Mouse (Mus musculus): Measurements from ENCODE around the gene Elavl2. TPM values are rescaled to one million over a fixed set of nuclear protein-coding genes. Genes with fewer than 3 reads are reported as not detected.
A peak's percentile ranks its signal among the peaks of the same experiment; 100 is the strongest.
"Not testable (repeated sequence)": the region's sequence is repeated elsewhere in the genome, so short reads cannot be mapped to it uniquely, and the experiment has no call there.

The Elavl2 gene
- total RNA-seq, 2 experiments from 2014 or later: 0.06 to 0.48 TPM

DNA sequence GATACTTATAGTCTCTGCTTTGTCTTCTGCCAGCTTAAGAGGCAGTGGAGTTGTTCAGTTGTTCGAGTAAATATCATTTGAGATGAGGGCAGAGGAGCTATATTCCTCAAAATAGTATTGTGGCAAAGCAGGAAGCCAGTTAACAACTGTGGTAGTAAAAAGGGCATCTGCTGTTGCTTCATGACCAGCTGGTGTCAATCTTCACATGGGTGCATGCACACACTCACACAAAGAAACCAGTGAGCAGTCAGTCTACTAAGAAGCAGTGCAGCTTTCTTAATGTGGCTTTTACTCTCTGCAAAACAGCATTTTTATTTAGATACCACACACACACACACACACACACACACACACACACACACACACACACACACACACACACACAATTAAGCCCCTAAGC, 110.2 kb downstream of the Elavl2 start:
- Histone ChIP-seq H3K27ac (no peak overlapping the region), H3K4me3 (no peak overlapping the region)
- intact Hi-C loops (cut with DNase I): no loop called here
- TF ChIP-seq CTCF (IDR thresholded peaks at IDR 0.05): no peak
- DNase-seq: no peak

DNA sequence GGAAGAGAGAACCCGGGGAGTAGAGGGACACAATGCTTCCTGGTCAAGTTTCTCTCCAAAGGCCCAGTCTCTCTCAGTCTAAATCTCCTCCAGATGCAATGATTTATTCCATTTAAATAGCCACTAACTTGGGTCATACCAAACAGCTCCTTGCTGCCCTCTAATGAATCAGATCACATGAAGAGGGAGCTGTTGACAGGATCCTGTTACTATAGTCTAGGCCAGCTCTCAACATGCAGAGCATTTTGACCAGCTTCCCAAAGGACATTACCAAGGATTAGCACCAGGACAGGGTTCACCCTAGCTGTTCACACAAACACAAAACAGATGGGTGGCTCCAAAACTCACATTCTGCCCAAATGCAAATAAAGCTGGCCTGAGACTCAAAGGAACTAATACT, 111.4 kb downstream of the Elavl2 start:
- H3K27ac ChIP-seq: no peak overlapping the region
- intact Hi-C loops (cut with DNase I): no loop called here
- no peak for DNase-seq
- H3K4me3 ChIP-seq: no peak overlapping the region
- TF ChIP-seq CTCF (IDR thresholded peaks at IDR 0.05): peak; percentile 4; the same call in 1 of the 2 replicates

DNA sequence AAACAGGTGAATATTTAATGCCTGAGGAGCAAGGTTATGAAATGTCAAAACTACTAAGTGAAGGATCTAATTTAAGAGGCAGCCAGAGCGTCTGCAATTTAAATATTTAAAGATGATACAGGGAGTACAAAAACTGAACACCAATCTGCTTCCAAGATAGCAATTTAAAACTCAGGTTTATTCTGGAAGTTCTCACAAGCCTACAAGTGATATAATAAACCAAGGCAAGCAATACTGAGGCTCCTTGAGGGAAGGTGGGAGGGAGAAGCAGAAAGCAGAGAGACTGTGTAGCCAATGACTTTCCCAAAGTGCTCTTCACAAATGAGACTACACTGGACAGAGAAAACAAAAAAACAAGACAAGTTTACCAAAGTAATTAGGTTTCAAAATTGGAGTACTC, 132.2 kb downstream of the Elavl2 start:
- no peak overlapping the region for H3K27ac ChIP-seq
- DNase-seq: no peak
- TF ChIP-seq CTCF (IDR thresholded peaks at IDR 0.05): no peak
- intact Hi-C loops (cut with DNase I): no loop called here
- H3K4me3 ChIP-seq: no peak overlapping the region

DNA sequence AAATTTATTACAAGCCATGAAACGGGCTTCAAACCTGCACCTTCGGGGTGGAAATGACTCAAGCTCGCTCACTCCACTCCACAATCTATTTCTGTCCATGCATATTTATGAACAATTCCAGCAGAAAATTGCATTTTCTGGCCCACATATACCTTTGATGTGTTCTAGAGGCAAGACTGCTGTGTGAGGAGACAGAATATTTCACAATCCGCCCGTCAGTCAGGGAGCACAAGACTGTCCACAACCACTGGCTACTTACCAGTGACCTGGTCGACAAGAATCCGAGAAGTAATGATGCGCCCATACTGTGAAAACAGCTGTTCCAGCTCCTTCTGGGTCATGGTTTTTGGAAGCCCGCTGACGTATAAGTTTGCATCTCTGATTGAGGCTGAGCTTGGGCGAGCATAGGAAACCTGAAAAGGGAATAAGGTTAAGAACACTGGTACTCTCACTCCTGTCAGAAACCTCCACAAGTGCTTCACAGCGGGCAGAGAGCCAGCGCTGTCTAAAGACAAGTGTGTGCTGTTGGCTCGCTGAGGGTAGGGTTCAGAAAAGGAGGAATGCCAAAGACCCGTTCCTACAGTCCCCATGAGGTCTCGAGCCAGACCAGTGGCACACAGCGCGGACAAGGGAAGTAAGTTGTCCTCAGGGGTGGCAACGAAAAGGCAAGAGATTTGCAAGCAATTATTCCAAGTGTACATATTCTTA, 136.7 kb downstream of the Elavl2 start:
- no peak overlapping the region for H3K4me3 ChIP-seq
- no peak for DNase-seq
- intact Hi-C loops (cut with DNase I): no loop called here
- H3K27ac ChIP-seq: no peak overlapping the region
- no peak for TF ChIP-seq CTCF (IDR thresholded peaks at IDR 0.05)

DNA sequence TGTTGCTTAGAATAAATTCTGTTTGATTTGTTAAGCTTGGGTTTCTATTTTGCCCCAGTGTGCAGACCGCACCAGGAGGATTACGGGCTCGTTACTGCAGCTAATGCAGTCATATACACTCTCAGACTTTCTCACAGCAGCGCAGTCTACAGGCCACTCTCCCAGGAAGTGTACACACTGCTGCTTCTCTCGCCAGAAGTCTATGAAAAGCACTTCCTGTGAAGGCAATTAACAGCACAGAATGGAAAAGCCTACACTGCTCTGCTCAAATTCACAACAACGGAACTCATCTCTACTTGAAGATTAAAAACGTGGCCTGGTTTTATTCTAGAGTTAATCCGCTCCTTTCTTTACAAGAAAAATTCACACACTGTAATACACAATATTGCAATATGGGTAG, 137.7 kb downstream of the Elavl2 start:
- Histone ChIP-seq H3K4me3 (no peak overlapping the region), H3K27ac (no peak overlapping the region)
- no peak for TF ChIP-seq CTCF (IDR thresholded peaks at IDR 0.05)
- intact Hi-C loops (cut with DNase I): no loop called here
- DNase-seq: no peak

DNA sequence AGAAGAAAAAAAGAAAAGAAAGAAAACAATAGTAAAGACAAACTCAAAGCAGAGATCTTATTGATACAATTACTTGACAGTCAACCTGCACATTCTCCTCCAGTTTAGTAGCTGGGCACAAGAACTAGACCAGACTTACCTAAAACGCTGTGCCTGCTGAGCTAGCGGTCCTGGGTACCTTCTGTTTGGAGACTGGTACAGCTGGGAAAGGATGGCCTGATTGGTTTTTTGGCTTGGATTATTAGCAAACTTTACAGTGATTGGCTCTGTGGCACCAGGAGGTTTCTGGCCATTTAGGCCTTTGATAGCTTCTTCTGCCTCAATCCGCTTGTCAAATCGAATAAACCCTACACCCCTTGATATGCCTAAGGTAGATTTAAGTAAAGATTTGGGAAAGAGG, 140.0 kb downstream of the Elavl2 start:
- Histone ChIP-seq H3K27ac (no peak overlapping the region), H3K4me3 (no peak overlapping the region)
- no peak for TF ChIP-seq CTCF (IDR thresholded peaks at IDR 0.05)
- intact Hi-C loops (cut with DNase I): no loop called here
- no peak for DNase-seq

DNA sequence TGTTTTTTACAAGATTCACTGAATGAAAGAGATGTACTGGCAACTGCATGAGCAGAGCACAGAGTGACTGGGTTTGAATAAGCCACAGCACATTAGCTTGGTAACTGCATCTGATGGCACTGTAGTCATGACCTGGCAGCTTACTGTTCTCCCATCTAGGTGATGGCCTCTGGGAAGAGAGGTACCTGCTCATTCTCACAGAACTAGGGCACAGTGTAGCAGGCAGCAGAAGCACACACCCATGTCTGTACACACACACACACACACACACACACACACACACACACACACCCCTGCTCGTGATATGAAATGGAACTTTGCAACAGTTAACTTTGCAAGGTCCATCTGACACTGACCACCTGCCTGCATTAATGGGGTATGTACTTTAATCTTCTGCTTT, 151.9 kb downstream of the Elavl2 start:
- Histone ChIP-seq H3K4me3 (no peak overlapping the region), H3K27ac (no peak overlapping the region)
- TF ChIP-seq CTCF (IDR thresholded peaks at IDR 0.05): no peak
- intact Hi-C loops (cut with DNase I): no loop called here
- DNase-seq: no peak

DNA sequence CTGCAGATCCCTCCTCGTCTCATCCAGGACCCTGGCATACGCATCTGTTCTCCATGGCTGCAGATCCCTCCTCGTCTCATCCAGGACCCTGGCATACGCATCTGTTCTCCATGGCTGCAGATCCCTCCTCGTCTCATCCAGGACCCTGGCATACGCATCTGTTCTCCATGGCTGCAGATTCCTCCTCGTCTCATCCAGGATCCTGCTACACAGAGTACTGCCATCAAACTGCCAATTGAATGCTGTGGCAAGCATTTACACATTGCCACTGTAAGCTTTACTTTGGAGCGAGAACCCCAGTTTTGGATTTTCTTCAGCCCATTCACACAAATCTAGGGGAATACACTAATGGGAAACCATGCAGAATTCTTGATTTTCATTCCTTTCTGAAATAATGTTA, 155.4 kb downstream of the Elavl2 start:
- DNase-seq; H3K4me3 ChIP-seq; intact Hi-C loops (cut with DNase I); H3K27ac ChIP-seq: not testable (repeated sequence)

DNA sequence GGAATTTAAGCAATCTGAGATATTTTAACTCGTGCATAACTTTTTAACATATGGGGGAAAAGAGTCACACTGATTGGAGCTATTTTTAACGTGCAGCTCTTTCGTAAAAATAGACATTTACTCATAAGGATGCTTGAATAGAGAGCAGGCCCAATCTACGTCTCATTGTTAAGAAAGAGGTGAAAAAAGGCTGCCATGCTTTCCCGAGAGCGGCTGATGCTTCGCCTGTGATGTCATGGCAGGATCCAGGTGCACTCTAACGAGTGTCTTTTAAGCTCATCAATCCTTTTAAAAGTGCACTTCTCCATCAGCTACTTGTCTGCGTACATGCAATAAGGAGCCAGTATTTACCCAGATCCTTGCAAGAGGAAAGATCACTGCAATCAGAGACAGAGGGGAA, 156.0 kb downstream of the Elavl2 start:
- intact Hi-C loops (cut with DNase I): no loop called here
- Histone ChIP-seq H3K27ac (no peak overlapping the region), H3K4me3 (no peak overlapping the region)
- no peak for TF ChIP-seq CTCF (IDR thresholded peaks at IDR 0.05)
- DNase-seq: no peak

DNA sequence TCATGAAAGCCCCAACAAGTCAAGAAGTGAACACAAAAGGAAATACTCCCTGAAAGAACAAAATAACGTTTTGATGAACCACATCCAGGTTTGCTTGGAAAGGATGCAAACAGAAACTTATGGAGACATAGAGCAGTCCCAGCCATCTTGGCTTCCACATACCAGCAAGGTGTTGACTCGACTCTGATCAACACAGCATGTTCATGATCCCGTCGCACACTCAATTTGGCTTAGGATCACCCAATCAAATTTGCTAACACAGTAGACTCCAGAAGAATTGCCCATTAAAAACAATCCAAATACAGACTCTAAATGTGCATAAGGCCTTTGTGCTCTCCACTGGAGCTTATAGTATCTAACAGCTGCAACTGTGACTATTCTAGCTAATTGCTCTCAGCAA, 156.7 kb downstream of the Elavl2 start:
- no peak for TF ChIP-seq CTCF (IDR thresholded peaks at IDR 0.05)
- DNase-seq: no peak
- intact Hi-C loops (cut with DNase I): no loop called here

DNA sequence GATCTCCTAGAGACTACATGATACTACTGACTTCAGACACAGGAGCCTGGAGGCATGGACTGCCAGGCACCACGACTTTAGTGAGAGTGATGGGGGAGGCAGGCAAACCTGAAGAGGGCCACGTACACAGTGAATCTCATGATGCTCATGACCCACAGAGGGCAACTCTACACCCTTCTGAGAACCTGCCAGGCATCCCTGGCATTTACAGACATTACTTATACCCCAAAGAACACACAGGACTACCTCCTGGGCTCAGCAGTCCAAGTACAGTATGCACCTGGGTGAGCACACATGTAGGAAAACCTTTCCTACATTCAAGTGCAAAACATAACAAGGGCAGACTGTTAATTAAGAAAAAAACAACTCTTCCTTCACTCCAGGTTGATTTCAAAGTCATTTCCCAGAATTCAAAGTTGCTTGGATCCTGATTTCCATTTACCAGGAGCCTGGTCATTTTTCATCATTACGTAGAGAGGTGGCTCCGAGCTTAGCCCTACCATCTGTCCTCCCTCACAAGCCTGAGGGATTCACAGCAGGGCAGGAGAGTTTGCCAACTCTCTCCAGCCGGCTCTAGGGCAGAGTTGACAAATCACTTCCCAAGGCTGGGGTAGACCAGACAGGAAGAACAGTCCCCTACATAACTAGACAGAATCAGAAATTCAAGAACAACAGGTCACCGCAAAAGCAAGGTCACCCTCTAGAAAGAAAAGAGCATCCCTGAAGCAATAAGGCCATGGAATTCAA, 161.7 kb downstream of the Elavl2 start:
- no peak overlapping the region for H3K4me3 ChIP-seq
- TF ChIP-seq CTCF (IDR thresholded peaks at IDR 0.05): no peak
- H3K27ac ChIP-seq: no peak overlapping the region
- intact Hi-C loops (cut with DNase I): no loop called here
- DNase-seq: no peak

More for the DNA sequence above, 156.7 kb downstream of the Elavl2 start:
- H3K27ac ChIP-seq: no peak overlapping the region
- no peak overlapping the region for H3K4me3 ChIP-seq

DNA sequence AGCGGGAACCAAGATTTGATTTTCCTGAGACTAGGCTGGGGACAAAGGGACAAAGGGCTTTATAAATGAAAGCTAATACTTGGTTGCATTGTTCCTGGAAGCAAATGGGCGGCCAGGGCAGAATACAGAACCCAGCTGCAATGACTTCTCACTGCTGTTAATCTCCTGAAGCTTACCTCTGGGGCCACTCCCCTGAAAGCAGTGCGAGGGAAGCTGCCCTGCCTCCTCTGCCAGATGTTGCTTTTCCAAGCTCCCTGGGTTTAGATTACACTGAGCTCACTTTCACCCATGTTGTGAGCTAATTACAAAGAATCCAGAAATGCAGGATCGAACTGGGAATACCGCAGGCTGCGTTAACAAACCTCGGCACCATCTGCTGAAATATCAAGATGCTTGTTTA, 163.6 kb downstream of the Elavl2 start:
- intact Hi-C loops (cut with DNase I): no loop called here
- no peak for DNase-seq
- Histone ChIP-seq H3K4me3 (no peak overlapping the region), H3K27ac (no peak overlapping the region)
- TF ChIP-seq CTCF (IDR thresholded peaks at IDR 0.05): no peak

DNA sequence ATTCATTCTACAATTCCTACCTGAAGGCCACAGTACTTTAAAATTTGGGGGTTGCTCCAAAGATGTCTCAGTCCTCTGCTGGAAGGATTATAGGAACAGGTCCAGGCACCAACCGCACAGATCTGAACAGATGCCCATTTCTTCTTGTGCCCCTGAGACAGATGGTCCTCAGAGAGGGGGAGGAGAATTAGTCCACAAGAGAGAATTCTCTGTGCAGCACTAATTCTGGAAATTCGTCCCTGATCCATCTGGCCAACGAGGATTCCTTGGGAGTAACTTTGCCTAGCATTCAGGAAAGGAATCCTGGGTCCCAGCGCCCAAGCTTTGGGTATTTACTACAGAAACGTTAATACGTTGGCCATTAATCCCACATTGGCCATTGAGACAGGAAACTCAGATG, 165.6 kb downstream of the Elavl2 start:
- Histone ChIP-seq H3K27ac (no peak overlapping the region), H3K4me3 (no peak overlapping the region)
- no peak for TF ChIP-seq CTCF (IDR thresholded peaks at IDR 0.05)
- no peak for DNase-seq
- intact Hi-C loops (cut with DNase I): no loop called here

DNA sequence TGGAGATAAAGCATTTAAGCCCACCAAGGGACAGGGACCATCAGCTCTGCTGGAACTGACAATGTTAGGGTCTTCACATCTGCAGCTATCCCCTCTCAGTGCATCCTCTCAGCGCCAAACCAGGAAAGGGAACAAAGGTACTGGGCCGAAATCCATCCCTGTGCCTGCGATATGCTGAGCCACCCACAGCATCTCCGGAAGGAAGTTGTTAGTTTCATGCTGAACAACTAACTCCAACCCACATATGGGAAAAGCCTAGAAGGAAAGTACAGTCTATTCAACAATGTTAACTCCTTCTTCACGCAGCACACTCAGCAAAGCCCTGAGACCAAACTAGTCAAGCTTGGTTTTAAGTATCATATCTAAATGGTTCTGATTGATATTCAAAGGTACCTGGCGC, 167.0 kb downstream of the Elavl2 start:
- intact Hi-C loops (cut with DNase I): no loop called here
- no peak for TF ChIP-seq CTCF (IDR thresholded peaks at IDR 0.05)
- no peak for DNase-seq
- H3K4me3 ChIP-seq: no peak overlapping the region
- no peak overlapping the region for H3K27ac ChIP-seq
